Mouse (Mus musculus): ENCODE results near the gene Lmbrd1. TPM values are rescaled to one million over a fixed set of nuclear protein-coding genes. Genes with fewer than 3 reads are reported as not detected.
"Not testable (repeated sequence)": the region's sequence is repeated elsewhere in the genome, so short reads cannot be mapped to it uniquely, and the experiment has no call there.

Lmbrd1 gene
- total RNA-seq, 2 experiments from 2014 or later: 9.2 to 16.7 TPM

- ATAC-seq (replicated peaks; ENCODE audit: low FRiP score, low TSS enrichment, poor library complexity, severe bottlenecking): no peak
Measured at GRCm38 (mm10) chr1:24716301-24716700, 37.9 kb downstream of the Lmbrd1 start.

GRCm38 (mm10) chr1:24719621-24720020 lies 41.2 kb downstream of the Lmbrd1 start:
- no peak for ATAC-seq (replicated peaks; ENCODE audit: low FRiP score, low TSS enrichment, poor library complexity, severe bottlenecking)

- no peak for ATAC-seq (replicated peaks; ENCODE audit: low FRiP score, low TSS enrichment, poor library complexity, severe bottlenecking)
Measured at GRCm38 (mm10) chr1:24720209-24720608, 41.8 kb downstream of the Lmbrd1 start.

- ATAC-seq (replicated peaks; ENCODE audit: low FRiP score, low TSS enrichment, poor library complexity, severe bottlenecking): no peak
Measured at GRCm38 (mm10) chr1:24729784-24730183, 51.4 kb downstream of the Lmbrd1 start.

GRCm38 (mm10) chr1:24732286-24732685 lies 53.9 kb downstream of the Lmbrd1 start:
- ATAC-seq (replicated peaks; ENCODE audit: low FRiP score, low TSS enrichment, poor library complexity, severe bottlenecking): no peak

GRCm38 (mm10) chr1:24734866-24735265 lies 56.4 kb downstream of the Lmbrd1 start:
- no peak for ATAC-seq (replicated peaks; ENCODE audit: low FRiP score, low TSS enrichment, poor library complexity, severe bottlenecking)

GRCm38 (mm10) chr1:24740903-24741302 lies 62.5 kb downstream of the Lmbrd1 start:
- ATAC-seq (replicated peaks; ENCODE audit: low FRiP score, low TSS enrichment, poor library complexity, severe bottlenecking): no peak

GRCm38 (mm10) chr1:24741552-24741951 lies 63.1 kb downstream of the Lmbrd1 start:
- ATAC-seq (replicated peaks; ENCODE audit: low FRiP score, low TSS enrichment, poor library complexity, severe bottlenecking): no peak

- no peak for ATAC-seq (replicated peaks; ENCODE audit: low FRiP score, low TSS enrichment, poor library complexity, severe bottlenecking)
Measured at GRCm38 (mm10) chr1:24743191-24743924, 64.9 kb downstream of the Lmbrd1 start.

GRCm38 (mm10) chr1:24752715-24753114 lies 74.3 kb downstream of the Lmbrd1 start:
- no peak for ATAC-seq (replicated peaks; ENCODE audit: low FRiP score, low TSS enrichment, poor library complexity, severe bottlenecking)

GRCm38 (mm10) chr1:24758516-24758915 lies 80.1 kb downstream of the Lmbrd1 start:
- no peak for ATAC-seq (replicated peaks; ENCODE audit: low FRiP score, low TSS enrichment, poor library complexity, severe bottlenecking)

GRCm38 (mm10) chr1:24766466-24766865 lies 88.0 kb downstream of the Lmbrd1 start:
- ATAC-seq (replicated peaks; ENCODE audit: low FRiP score, low TSS enrichment, poor library complexity, severe bottlenecking): no peak

- ATAC-seq (replicated peaks; ENCODE audit: low FRiP score, low TSS enrichment, poor library complexity, severe bottlenecking): not testable (repeated sequence)
Measured at GRCm38 (mm10) chr1:24767197-24767596, 88.8 kb downstream of the Lmbrd1 start.

- ATAC-seq (replicated peaks; ENCODE audit: low FRiP score, low TSS enrichment, poor library complexity, severe bottlenecking): no peak
Measured at GRCm38 (mm10) chr1:24773642-24774041, 95.2 kb downstream of the Lmbrd1 start.

GRCm38 (mm10) chr1:24776576-24776975 lies 98.1 kb downstream of the Lmbrd1 start:
- no peak for ATAC-seq (replicated peaks; ENCODE audit: low FRiP score, low TSS enrichment, poor library complexity, severe bottlenecking)

- ATAC-seq (replicated peaks; ENCODE audit: low FRiP score, low TSS enrichment, poor library complexity, severe bottlenecking): no peak
Measured at GRCm38 (mm10) chr1:24793168-24793567, 114.7 kb downstream of the Lmbrd1 start.

GRCm38 (mm10) chr1:24807971-24808370 lies 129.5 kb downstream of the Lmbrd1 start:
- ATAC-seq (replicated peaks; ENCODE audit: low FRiP score, low TSS enrichment, poor library complexity, severe bottlenecking): not testable (repeated sequence)

Other genes with a start within 250 kb of the Lmbrd1 start
- not detected in 2 replicates for gene Col19a1, start 91.2 kb upstream of the Lmbrd1 start, total RNA-seq (2014; fragmentation: Nextera tagmentation)
- gene Col19a1, start 91.2 kb upstream of the Lmbrd1 start, total RNA-seq (2017): not detected in 2 replicates

Data from megakaryocyte-erythroid progenitor cell, adult 5-6 weeks (primary cell).